In the genomic region with DNA sequence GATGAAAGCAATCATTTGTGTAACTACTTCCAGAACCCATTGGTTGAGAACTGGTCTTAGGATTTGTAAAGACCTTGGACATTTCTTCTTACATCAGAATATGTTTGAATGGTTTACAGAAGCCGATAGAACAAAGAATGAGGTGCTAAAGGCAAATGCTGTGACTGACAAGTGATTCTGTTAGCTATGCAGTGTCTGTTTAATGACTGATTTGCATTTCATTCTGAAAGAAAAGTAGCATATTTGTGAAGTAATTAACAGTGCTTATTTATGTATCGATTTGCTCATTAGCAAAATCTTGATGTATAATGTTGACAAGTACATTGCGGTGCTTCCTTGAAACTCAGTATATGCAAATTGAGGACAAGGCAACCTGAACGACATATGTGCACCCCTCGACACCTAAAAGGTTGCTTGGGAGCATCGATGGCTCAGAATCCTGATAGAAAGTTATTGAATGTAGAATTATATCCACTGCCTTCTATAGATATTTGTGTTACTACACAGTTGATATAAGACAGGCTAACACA, we compare ENCODE assay signal across 16 mouse cellular contexts.
DNase-seq lines count a peak whose midpoint lies in the region; ATAC-seq and TF ChIP-seq lines count a peak whose summit lies in the region.
"Had no signal": no experiment of that assay in that cellular context is flagged by ENCODE, and none has a peak within 500 bp of the region (broad histone marks: within the 10 kb centered on the region; RNA-seq: fewer than 3 reads in every experiment).

No protein-coding gene starts in this region.

- H3K27me3 ChIP-seq in forebrain, embryonic 13.5 days: no peaks in the 10 kb centered on the region
- no peaks in the 10 kb centered on the region for H3K27me3 ChIP-seq in forebrain, embryonic 11.5 days (ENCODE audit: control insufficient read depth, insufficient read depth, low read length)
- H3K27me3 ChIP-seq in forebrain, embryonic 15.5 days: no peaks in the 10 kb centered on the region
- H3K27me3 ChIP-seq: embryonic facial prominence, embryonic 12.5 days had no signal

- no peak for TF ChIP-seq POLR2A in brain, embryonic 14.5 days (IDR thresholded peaks at IDR 0.05; ENCODE audit: borderline replicate concordance, extremely low read depth, insufficient read depth, insufficient read length, poor library complexity, severe bottlenecking)

- ATAC-seq in forebrain, embryonic 13.5 days: peak; percentile 90
- no peak for ATAC-seq in forebrain, embryonic 11.5 days (replicated peaks; ENCODE audit: low FRiP score)
- ATAC-seq in forebrain, embryonic 15.5 days (replicated peaks): peak; percentile 91

- no peak overlapping the region for H3K9ac ChIP-seq in forebrain, embryonic 13.5 days
- H3K9ac ChIP-seq in forebrain, embryonic 11.5 days (ENCODE audit: low read length): no peak overlapping the region
- H3K9ac ChIP-seq in forebrain, embryonic 15.5 days (replicated peaks): no peak overlapping the region
- H3K9ac ChIP-seq: embryonic facial prominence, embryonic 12.5 days had no signal

- H3K36me3 ChIP-seq in forebrain, embryonic 13.5 days (ENCODE audit: poor library complexity, severe bottlenecking): no peaks in the 10 kb centered on the region
- H3K36me3 ChIP-seq in forebrain, embryonic 11.5 days (ENCODE audit: control insufficient read depth, insufficient read depth, low read length): no peaks in the 10 kb centered on the region
- H3K36me3 ChIP-seq in forebrain, embryonic 15.5 days: no peaks in the 10 kb centered on the region
- H3K36me3 ChIP-seq: embryonic facial prominence, embryonic 10.5 days; embryonic facial prominence, embryonic 12.5 days had no signal

- no peak overlapping the region for H3K4me2 ChIP-seq in forebrain, embryonic 13.5 days
- H3K4me2 ChIP-seq in forebrain, embryonic 11.5 days (ENCODE audit: low read depth, low read length, severe bottlenecking): no peak overlapping the region
- no peak overlapping the region for H3K4me2 ChIP-seq in forebrain, embryonic 15.5 days (replicated peaks)
- H3K4me2 ChIP-seq: embryonic facial prominence, embryonic 12.5 days had no signal

- no peak overlapping the region for H3K27ac ChIP-seq in forebrain, embryonic 13.5 days
- no peak overlapping the region for H3K27ac ChIP-seq in forebrain, embryonic 11.5 days (ENCODE audit: low read depth, low read length)
- H3K27ac ChIP-seq in forebrain, embryonic 15.5 days (replicated peaks): no peak overlapping the region
- H3K27ac ChIP-seq: embryonic facial prominence, embryonic 10.5 days; embryonic facial prominence, embryonic 12.5 days had no signal

- H3K4me3 ChIP-seq in forebrain, embryonic 13.5 days: no peak overlapping the region
- H3K4me3 ChIP-seq in forebrain, embryonic 11.5 days (ENCODE audit: low read depth, low read length): no peak overlapping the region
- no peak overlapping the region for H3K4me3 ChIP-seq in forebrain, embryonic 15.5 days
- H3K4me3 ChIP-seq: embryonic facial prominence, embryonic 10.5 days; embryonic facial prominence, embryonic 12.5 days had no signal

- DNase-seq in forebrain, embryonic 11.5 days (ENCODE audit: low spot score): no peak
- DNase-seq in brain, embryonic 14.5 days (ENCODE audit: low read depth): peak; percentile 76
- DNase-seq in urinary bladder, postnatal 36 days (ENCODE audit: low spot score in 2 of 2): no peak
- DNase-seq in liver: no peak
- DNase-seq: adrenal gland, adult 2 months; adrenal gland, postnatal 10 days; adrenal gland, postnatal 25 days; cerebellum, adult 11-12 months; cerebellum, adult 2 months; cerebellum, adult 9-10 months; cerebellum, postnatal 10 days; cerebellum, postnatal 25 days had no signal

- no peak for TF ChIP-seq CTCF in brain, embryonic 14.5 days (IDR thresholded peaks at IDR 0.05; ENCODE audit: borderline replicate concordance, extremely low read depth, insufficient read depth, insufficient read length)

- no peaks in the 10 kb centered on the region for H3K9me3 ChIP-seq in forebrain, embryonic 13.5 days (replicated peaks)
- H3K9me3 ChIP-seq in forebrain, embryonic 11.5 days (ENCODE audit: control insufficient read depth, low read length): no peaks in the 10 kb centered on the region
- H3K9me3 ChIP-seq in forebrain, embryonic 15.5 days: no peaks in the 10 kb centered on the region
- H3K9me3 ChIP-seq: embryonic facial prominence, embryonic 10.5 days; embryonic facial prominence, embryonic 12.5 days had no signal

- H3K4me1 ChIP-seq in forebrain, embryonic 13.5 days: no peaks in the 10 kb centered on the region
- H3K4me1 ChIP-seq in forebrain, embryonic 11.5 days (replicated peaks; ENCODE audit: control insufficient read depth, insufficient read depth, low read length): no peaks in the 10 kb centered on the region
- peaks cover 5% of the 10 kb centered on the region; the same call in 1 of the 2 replicates for H3K4me1 ChIP-seq in forebrain, embryonic 15.5 days
- H3K4me1 ChIP-seq: embryonic facial prominence, embryonic 10.5 days; embryonic facial prominence, embryonic 12.5 days had no signal

- 56% methylated on average over 6 of the region's 6 CpGs for WGBS in forebrain, embryonic 13.5 days
- WGBS in forebrain, embryonic 11.5 days: 80% methylated on average over 6 of the region's 6 CpGs
- 46% methylated on average over 6 of the region's 6 CpGs for WGBS in forebrain, embryonic 15.5 days
